Mouse (Mus musculus) retina, adult 2 months (tissue): ENCODE measurements around the gene Ddit4.

Source experiments
- DNase-seq: peaks from one replicate; pipeline ENCODE4 v3.0.0-alpha.2; 2012; ENCODE audit warnings: low read depth, low spot score

The Ddit4 gene

DNA sequence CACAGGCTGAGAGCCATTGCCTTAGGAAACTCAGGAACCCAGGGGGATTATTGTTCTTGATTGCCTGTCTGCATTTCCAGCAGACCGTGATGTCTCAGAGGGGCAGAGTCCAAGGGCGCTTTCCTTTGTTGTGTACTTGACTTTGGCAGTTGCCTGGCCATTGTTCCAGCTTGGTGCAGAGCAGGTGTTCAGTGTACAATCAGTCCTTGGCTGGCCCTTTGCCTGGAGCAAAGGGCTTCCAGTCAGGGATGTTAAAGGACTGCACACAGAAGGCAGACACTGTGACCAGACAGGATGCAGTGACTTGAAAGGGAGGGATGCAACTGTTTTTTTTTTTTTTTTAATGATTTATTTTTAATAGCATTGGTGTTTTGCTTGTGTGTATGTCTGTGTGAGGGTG lies 20.9 kb upstream of the Ddit4 start:
- DNase-seq, result no peak

DNA sequence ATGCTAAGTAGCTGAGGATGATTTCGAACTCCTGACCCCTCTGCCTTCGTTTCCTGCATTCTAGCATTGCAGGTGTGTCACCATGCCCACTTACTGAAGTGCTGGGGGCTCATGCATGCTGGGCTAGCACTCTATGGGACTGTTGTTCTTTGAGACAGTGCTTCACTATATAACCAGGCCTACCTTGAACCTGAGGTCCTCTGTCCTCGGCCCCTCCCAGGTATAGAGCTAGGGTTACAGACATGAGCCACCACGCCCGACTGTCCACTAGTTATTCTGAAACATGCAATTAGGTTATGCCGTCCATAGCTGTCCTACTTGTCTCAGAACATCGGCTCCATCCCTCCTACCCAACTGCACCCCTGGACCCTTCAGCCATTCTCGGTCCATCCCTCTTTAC lies 20.2 kb upstream of the Ddit4 start:
- no peak for DNase-seq

GRCm38 (mm10) chr10:59970450-59971062 lies 18.9 kb upstream of the Ddit4 start:
- no peak for DNase-seq

DNA sequence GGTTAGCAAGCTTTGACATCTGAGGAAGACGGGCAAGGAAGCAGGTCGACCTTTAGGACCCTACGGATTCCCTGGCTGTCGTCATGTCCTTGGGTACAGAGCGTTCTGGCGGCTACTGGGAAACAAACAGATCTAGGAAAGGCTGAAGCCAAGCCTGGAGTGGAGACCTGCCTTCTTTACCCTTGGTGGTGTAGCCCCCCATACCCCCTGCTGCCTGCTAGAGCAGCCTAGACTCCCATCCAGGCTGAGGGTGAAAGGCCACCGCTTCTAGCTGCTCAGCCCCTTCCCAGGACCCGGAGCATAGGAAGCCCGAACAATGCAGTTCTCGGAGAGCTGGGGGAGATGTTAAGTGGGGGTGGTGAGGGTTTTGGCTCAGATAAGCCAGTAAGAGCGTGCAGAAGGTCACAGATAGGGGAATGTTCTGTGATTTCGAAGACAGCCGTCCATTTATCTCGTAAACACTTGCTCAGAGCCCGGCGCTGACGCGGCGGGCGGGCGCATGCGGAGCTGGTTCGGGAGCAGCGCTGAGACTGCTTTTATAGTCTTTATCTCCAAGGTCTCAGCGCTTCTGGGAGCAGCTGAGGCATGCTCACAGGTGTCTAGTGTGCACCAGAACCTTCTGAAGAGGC lies 18.3 kb upstream of the Ddit4 start:
- DNase-seq, result no peak

DNA sequence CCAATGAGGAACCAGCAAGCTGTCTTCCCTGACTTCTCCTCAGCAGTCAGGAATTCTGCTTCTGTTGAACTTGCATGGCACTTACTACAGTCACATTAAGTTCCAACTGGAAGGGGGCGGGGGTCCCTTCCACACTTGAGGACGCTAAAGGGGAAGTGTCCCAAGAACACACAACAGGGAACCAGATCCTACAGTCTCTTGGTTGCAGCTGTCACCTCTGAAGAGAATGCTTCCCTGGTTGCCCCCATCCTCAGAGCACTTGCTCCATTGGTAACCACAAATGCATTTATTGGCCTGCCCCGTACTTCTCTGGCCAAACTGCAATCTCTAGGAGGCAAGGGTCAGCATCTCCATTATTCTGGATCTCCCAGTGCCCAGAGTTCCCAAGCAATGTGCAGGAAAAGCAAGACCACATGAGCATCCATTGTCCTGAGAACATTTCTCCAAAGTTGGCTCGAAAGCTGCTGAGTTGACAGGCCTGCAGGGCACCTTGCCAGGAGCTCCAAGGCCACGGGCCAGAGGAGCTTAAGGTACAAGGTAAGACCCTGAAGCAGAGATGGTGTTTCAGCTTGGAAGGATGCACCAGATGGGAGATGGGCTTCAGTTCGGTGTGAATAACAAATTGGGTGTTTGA lies 15.8 kb upstream of the Ddit4 start:
- no peak for DNase-seq

DNA sequence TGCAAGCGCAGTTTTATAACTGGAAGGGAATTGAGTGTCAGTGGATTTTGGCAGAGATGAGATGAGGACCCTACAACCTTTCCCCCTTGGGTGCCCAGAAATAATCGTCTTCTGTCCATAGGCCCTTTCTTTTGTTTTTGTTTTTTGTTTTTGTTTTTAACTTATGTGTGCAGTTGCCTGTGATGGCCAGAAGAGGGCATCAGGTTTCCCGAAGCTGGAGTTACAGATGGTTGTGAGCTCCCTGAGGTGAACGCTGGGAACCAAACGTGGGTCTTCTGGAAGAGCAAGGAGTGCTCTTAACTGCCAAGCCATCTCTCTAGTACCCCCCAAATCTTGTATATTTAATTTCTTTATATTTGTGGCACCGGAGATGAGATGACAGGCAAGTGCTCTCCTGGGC lies 15.1 kb upstream of the Ddit4 start:
- no peak for DNase-seq

DNA sequence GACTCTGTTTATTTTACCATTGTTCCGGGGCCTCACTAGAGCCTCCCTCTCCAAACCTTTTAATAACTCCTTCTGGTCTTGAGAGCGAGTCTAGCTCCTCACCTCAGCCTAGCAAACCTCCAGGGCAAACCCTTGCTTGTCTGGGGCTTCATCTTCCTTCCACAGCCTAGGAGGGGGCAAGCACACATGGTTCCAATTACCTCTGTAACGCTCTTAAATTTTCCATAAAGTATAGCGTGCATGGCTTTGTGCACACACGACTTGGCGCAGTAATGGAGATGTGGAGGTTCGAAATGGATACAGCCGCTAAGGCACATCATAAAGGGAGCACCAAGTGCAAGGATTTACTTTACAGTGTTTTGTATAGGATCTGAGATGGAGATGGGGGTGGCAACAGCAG lies 14.2 kb upstream of the Ddit4 start:
- no peak for DNase-seq

- DNase-seq, result no peak
Measured at GRCm38 (mm10) chr10:59965362-59965695, 13.7 kb upstream of the Ddit4 start.

- DNase-seq, result no peak
Measured at GRCm38 (mm10) chr10:59964504-59965361, 13.1 kb upstream of the Ddit4 start.

DNA sequence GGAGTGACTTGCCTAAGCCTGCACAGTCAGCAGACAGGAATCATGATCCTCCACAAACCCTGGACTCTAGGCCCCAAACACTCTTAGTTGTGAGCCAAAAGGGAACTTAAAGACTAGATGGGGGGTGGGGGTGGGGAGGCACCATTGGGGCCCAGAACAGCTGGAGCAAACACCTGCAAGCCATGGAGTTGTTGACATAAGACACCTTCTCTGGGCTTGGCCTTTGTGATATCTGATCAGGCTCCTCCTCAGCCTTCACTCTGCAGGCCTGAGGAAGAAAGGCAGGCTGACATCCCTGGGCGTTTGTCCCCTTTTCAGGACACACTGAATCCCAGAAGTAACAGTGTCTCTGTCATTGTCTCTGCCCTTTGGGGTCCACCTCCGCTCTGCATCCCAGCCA lies 12.0 kb upstream of the Ddit4 start:
- DNase-seq, result no peak

- DNase-seq, result no peak
Measured at GRCm38 (mm10) chr10:59959517-59959916, 7.9 kb upstream of the Ddit4 start.

GRCm38 (mm10) chr10:59958458-59958857 lies 6.8 kb upstream of the Ddit4 start:
- DNase-seq, result no peak

- no peak for DNase-seq
Measured at GRCm38 (mm10) chr10:59957171-59958149, 5.8 kb upstream of the Ddit4 start.

- DNase-seq, result no peak
Measured at GRCm38 (mm10) chr10:59956681-59957080, 5.0 kb upstream of the Ddit4 start.

DNA sequence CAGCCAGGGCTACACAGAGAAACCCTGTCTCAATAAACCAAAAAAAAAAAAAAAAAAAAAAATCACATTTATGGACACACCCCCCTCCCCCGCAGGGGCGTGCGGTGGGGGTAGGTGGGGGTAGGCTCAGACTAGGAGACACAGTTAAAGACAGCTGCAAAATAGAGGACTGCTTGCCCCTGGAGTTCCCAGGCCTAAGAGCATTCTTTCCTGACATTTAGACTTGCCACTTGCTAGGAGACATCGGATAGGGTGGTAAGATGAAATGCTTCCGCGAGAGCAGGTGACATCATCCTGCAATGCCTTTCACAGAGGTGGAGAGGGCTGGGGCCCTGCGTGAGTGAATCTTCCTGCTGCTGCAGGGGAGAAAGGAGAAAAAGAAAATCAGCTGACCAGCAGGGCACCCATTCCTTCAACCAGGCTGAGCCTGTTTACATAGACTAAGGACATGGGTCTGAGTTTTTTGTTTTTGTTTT lies 2.0 kb upstream of the Ddit4 start:
- DNase-seq, result no peak

DNA sequence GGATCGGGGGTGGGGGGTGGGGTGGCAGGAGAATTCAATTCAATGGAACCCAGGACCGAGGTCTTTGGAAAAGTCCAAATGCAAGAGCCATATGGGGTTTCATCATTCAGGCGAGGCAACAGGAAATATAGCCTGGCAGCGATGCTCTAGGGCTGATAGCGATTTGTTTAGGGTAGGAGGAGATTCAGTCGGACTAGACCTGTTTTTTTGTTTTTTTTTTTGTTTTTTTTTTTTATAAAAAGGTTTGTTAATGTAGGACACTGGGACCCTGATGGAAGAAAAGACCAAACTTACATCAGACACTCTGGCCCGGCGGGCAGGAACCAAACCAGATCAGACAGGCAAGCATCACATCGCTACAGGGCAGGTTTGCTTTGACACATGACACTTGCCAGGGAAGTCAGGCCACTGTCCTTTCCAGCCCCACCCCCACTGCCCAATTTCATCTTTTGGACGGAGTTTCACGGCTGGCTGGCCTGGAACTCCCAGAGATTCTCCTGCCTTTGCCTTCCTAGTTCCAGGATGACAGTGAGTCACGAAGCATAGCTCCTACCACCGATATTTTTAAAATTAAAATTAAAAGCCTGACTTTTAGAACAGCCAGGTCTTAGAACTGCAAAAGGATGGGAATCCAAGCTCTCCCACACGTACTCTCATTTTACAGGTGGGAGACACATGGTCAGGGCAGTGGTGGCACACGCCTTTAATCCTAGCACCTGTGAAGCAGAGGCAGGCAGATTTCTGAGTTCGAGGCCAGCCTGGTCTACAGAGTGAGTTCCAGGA lies 1.3 kb upstream of the Ddit4 start:
- no peak for DNase-seq

GRCm38 (mm10) chr10:59952152-59952780 lies 632 bp upstream of the Ddit4 start:
- no peak for DNase-seq

GRCm38 (mm10) chr10:59950716-59951191 lies 880 bp downstream of the Ddit4 start:
- no peak for DNase-seq

GRCm38 (mm10) chr10:59949783-59950605 lies 1.6 kb downstream of the Ddit4 start:
- no peak for DNase-seq
